Mouse (Mus musculus): ENCODE data around the gene Grm4.

DNA sequence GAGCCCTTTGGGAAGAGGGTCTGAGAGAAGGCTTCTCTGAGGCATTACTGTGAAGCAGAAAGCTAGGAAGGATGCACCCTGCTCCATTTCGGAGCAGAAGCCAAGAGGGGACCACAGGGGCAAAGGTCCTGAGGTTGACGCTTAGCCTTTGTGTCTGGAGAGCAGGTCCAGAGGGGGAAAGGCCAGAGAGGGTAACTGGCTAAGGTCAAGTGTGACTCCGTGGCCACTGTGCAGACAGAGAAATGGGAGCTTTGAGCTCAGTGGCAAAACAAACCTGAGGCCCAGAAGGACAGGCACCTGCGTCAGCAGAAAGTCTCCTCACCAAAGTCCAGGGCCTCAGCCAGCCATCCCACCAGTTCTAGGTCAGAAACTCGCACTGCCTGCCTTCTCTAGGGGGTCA is 12.7 kb downstream of the Grm4 start:
- no peak for TF ChIP-seq CTCF (IDR thresholded peaks at IDR 0.05; ENCODE audit: low read depth)
- TF ChIP-seq EP300 (IDR thresholded peaks at IDR 0.05; ENCODE audit: low read depth), result no peak

All from liver, embryonic 14.5 days (tissue).